Mouse (Mus musculus): ENCODE measurements around the gene Noc2l. TPM values are rescaled to one million over a fixed set of nuclear protein-coding genes. Genes with fewer than 3 reads are reported as not detected.

The Noc2l gene
- 10 to 100 TPM; 91.8 to 99.4 TPM for total RNA-seq (2023)

GRCm38 (mm10) chr4:156235808-156236533 lies at the start of gene Noc2l:
Gene Noc2l (plus strand): TSS chr4:156236010.

GRCm38 (mm10) chr4:156197131-156197828 lies 38.5 kb upstream of the Noc2l start, which contains the start of gene Agrn:
Gene Agrn (minus strand): TSS chr4:156197488.

GRCm38 (mm10) chr4:156200623-156201475 lies 35.0 kb upstream of the Noc2l start, which contains the start of gene Isg15:
Gene Isg15 (minus strand): TSS chr4:156200818.

GRCm38 (mm10) chr4:156203001-156203412 lies 32.8 kb upstream of the Noc2l start, which contains the start of gene AW011738:
Gene AW011738 (plus strand): TSS chr4:156203304.

GRCm38 (mm10) chr4:156215649-156216048 lies 20.2 kb upstream of the Noc2l start, which contains the start of gene Perm1:
Gene Perm1 (plus strand): TSS chr4:156215868.

GRCm38 (mm10) chr4:156234701-156235213 lies 1.1 kb upstream of the Noc2l start, which contains the start of gene Plekhn1:
Gene Plekhn1 (minus strand): TSS chr4:156234857.

GRCm38 (mm10) chr4:156255078-156255839 lies 19.4 kb downstream of the Noc2l start, which contains the start of gene Samd11:
Gene Samd11 (minus strand): TSS chr4:156255657.

Other genes starting within 250 kb of the Noc2l start
- 1 to 10 TPM; 2.9 to 3.8 TPM for gene B3galt6, start 243.4 kb upstream of the Noc2l start, total RNA-seq (2023)
- 100 to 1,000 TPM; 124 to 134 TPM for gene Sdf4, start 243.1 kb upstream of the Noc2l start, total RNA-seq (2023)
- gene Tnfrsf4, start 222.2 kb upstream of the Noc2l start, total RNA-seq (2023) = 10 to 100 TPM in 1 of 2 experiments, 1 to 10 TPM in 1; 3.7 to 11.2 TPM
- gene Tnfrsf18, start 209.8 kb upstream of the Noc2l start, total RNA-seq (2023) = 10 to 100 TPM; 15.0 to 17.0 TPM
- gene Ttll10, start 176.6 kb upstream of the Noc2l start, total RNA-seq (2023) = not detected
- 10 to 100 TPM; 67.6 to 67.9 TPM for gene 9430015G10Rik, start 126.0 kb upstream of the Noc2l start, total RNA-seq (2023)
- 1 to 10 TPM; 1.7 to 1.8 TPM for gene Rnf223, start 105.5 kb upstream of the Noc2l start, total RNA-seq (2023)
- 1 to 10 TPM; 1.8 to 4.1 TPM for gene Agrn, start 38.5 kb upstream of the Noc2l start, total RNA-seq (2023)
- gene Isg15, start 35.2 kb upstream of the Noc2l start, total RNA-seq (2023) = 1 to 10 TPM; 6.6 to 7.7 TPM
- gene AW011738, start 32.7 kb upstream of the Noc2l start, total RNA-seq (2023) = 1 to 10 TPM; 9.3 TPM
- gene Perm1, start 20.1 kb upstream of the Noc2l start, total RNA-seq (2023) = under 1 TPM; 0.24 to 0.44 TPM
- gene Plekhn1, start 1.2 kb upstream of the Noc2l start, total RNA-seq (2023) = 10 to 100 TPM; 40.3 to 46.7 TPM
- gene Samd11, start 19.6 kb downstream of the Noc2l start, total RNA-seq (2023) = 1 to 10 TPM; 3.8 to 5.3 TPM
- not detected for gene Vmn2r-ps159, start 95.1 kb downstream of the Noc2l start, total RNA-seq (2023)